Mouse (Mus musculus): ENCODE results near the gene 4930595D18Rik.

DNA sequence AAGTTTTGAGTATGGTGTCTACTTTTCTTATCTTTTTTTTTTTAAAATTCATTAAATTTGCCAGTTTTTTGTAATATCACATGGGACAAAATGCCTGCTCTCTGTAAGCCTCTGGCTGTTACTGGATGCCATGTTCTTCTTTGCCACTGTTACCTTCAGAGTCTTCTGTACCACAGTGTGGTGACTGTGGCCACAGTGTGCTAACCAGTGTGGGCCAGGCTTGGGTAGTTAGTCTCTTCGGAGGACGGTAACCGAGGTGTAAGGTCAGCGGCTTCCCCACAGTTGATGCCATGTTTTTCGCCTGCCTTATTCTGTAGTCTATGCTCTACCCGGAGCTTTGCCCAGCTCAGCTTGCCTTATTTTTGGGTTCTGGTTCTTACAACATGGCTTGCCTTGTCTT, 1.9 kb downstream of the 4930595D18Rik start:
- TF ChIP-seq FLI1 (IDR thresholded peaks at IDR 0.05; ENCODE audit: low read length) (no peak), GATA1 (IDR thresholded peaks at IDR 0.05; ENCODE audit: borderline replicate concordance, low read length) (no peak)

Measured in megakaryocyte, embryonic 14.5 days (primary cell).